Mouse (Mus musculus) frontal cortex, adult (tissue): Measurements from ENCODE around the gene Bcap31.
"Not testable (repeated sequence)": the region's sequence is repeated elsewhere in the genome, so short reads cannot be mapped to it uniquely, and the experiment has no call there.

Experiments
- ATAC-seq: cut with Nextera tagmentation; 2 replicates; pipeline ENCODE4 v1.9.2; 2017; ENCODE audit warnings: mild to moderate bottlenecking, moderate library complexity, mixed read lengths; ENCODE audit not compliant: low TSS enrichment

Bcap31 gene

DNA sequence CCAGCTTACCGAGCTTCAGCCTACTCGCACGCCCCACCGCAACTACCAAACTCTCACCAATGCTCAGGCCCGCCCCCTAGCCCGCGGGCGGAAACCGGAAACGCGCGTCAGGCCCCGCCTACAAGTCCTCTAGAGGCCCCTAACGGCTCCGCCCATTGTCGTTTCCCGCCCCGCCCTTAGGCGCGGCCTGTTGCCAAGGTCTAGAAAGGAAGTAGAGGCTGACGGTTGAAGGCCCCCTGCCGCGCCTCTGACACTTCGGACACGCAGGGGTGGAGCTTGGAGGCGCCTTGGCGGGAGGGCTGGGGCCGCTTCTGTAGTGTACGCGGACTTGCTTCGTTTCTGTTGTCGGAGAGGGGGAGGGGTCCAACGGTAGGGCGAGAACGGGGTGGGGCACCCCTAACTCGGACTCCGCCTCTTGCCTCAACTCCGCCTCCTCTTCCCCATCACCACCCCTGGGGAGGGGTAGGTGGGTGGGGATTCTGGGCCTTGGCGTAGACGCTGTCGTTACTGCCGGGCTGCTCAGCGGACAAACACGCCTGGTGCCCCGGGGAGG is at the start of gene Bcap31, which contains the start of gene Abcd1:
TSS of gene Bcap31 (minus strand) at position 67 of the 553 bp plus-strand sequence.
TSS of gene Abcd1 (plus strand) at position 489 of the 553 bp plus-strand sequence.
- peak; percentile 89 for ATAC-seq

DNA sequence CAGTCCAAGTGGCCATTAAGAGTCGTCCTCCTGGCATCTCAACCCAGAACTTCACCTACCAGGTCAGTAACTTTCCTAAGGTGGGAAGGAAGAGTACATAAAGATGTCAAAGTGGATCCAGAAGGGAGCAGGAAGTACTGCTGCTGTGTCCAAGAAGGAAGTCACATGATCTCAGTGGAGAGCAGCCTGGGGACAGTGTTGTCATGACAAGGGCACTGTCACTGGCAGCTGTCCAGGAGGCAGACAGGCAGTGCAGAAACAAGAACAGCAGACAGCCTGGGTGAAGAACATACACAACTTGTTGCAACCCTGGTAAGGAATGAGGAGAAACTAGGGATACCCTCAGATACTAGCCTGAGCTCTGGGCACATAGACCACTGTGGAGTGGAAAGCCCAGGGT is 49.3 kb upstream of the Bcap31 start:
- no peak for ATAC-seq

DNA sequence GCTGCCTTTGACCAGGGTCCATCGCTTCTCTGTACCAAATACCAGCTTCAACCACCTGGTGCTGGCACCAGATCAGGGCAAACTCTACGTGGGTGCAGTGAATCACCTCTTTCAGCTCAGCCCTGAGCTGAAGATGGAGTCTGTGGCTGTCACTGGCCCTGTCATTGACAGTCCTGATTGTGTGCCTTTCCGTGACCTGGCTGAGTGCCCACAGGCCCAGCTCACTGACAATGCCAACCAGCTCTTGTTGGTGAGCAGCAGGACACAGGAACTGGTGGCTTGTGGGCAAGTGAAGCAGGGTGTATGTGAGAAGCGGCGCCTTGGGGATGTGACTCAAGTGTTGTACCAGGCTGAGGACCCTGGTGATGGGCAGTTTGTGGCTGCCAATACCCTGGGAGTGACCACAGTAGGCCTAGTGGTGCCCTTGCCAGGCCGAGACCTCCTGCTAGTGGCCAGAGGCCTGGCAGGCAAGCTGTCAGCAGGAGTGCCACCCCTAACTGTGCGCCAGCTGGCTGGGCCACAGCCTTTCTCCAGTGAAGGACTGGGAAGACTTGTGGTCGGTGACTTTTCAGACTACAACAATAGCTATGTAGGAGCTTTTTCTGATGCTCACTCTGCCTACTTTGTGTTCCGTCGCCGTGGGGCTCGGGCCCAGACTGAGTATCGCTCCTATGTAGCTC is 42.8 kb upstream of the Bcap31 start:
- peak; percentile 38; the same call in 1 of the 2 replicates for ATAC-seq

DNA sequence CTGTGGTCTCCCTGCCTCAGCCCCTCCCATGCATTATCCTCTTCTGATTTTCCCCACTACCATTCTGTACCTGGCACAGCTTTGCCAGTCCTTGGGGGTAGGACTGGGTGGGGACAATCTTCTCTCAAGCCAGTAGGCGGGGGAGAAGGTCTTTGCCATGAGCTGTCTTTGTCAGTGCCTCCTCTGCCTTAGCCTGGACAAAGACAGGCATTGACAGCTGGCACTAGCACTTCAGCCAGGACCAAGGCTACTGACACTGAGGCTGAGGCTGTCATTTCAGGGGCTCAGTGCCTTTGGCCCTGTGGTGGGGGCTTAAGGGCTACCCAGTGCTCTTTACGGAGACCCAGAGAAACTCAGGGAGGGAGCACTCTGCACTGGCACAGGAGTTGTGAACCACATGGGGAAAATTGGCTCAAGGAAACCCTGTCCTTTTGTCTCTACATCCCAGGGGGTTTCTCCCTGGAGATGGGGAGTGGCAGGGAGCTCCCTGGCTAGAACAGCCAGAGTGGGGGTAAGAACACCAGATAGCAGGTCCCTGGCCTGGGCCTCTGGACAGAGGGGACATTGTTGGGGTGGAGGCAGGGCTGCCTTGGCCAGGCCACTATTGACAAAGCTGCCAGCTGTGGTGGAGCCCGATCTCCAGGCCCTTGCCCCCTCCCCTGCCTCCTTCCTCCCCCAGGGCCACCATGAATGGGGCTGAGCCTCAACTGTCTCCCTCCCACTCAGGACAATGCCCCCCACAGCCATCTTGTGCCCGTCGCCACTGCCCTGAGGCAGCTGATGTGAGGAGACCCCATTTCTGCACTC is 40.6 kb upstream of the Bcap31 start, which contains the start of gene Plxnb3:
TSS of gene Plxnb3 (plus strand) at position 757 of the 807 bp plus-strand sequence.
- ATAC-seq = peak; percentile 59; the same call in 1 of the 2 replicates

DNA sequence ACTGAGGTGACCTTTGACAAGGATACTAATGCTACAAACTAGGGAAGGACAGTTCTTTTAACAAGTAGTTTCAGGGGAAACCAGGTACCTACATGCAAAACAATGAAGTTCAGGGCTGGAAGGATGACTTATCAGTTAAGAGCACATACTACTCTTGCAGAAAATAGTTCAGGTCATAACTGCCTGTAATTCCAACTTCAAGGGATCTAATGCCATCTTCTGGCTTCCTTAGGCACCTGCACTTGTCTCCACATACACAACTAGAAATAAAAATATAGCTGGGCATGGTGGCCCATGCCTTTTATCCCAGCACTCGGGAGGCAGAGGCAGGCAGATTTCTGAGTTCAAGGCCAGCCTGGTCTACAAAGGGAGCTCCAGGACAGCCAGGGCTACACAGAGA is 33.0 kb upstream of the Bcap31 start:
- no peak for ATAC-seq

DNA sequence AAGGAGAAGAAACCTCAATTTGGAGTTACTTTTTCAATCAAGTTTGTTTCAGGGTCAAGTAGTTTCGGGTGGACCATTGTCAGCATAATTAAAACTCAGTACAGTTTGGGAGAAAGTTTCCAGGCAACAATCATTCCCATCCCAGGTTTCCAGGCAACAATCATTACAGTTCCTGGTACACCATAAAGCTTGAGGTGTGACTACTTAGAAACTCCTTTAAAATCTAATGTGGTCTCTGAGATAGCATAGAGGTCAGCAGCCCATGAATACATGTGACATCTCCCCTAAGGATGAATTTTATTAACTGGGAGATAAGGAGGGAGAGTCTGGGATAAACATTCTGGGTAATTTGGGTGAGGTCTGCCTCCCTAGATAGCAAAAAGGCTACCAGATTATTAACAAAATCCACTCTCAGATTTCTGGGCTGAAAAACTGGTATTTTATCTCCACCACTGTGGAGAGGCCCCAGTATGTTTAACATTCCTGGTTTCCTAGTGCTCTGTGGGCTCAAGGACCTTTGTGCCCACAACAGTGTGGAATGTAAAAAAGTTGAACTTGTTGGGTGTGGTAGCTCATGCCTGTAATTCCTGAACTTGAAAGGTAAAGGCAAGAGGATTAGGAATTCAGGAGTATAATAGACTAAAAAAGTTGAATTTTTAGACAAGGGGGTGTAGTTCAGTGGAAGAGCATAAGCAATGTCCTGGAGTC is 29.0 kb upstream of the Bcap31 start:
- no peak for ATAC-seq

DNA sequence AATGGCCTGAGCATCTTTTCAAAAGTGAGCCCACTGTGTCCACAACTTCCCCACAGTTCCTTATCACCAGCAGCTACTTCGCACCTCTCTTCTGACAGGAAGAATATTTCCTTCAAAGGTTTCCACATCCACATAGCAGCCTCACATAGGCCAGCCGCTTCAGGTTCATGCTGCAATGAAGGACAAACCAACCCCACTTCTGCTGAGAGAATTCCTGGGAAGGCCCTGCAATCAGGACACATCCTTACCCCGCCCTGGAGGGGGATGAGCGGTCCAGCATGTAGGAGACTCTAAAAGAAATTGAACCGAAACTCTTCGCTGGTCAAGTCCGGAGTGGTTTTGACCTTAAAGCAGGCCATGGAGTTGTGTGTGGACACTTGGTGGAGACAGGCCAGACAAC is 23.9 kb upstream of the Bcap31 start:
- not testable (repeated sequence) for ATAC-seq

DNA sequence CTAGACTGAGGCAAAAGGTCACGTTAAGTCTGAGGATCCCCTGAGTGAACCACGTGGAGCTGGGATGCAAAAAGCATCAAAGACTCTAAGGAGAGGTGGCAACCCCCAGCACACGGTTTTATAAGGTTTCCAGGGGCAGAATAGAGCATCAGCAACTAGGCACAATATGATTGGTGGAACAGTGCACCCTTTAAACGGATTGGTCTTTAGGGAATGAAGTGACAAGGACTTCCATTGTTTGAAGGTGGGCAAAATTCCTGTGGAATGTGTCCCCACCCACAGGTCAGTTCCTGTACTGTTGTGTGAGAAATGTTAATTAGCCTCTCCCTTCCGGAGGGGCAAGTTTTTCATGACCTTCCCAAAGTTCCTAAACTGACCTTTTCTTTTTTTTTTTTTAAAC is 23.2 kb upstream of the Bcap31 start:
- no peak for ATAC-seq

DNA sequence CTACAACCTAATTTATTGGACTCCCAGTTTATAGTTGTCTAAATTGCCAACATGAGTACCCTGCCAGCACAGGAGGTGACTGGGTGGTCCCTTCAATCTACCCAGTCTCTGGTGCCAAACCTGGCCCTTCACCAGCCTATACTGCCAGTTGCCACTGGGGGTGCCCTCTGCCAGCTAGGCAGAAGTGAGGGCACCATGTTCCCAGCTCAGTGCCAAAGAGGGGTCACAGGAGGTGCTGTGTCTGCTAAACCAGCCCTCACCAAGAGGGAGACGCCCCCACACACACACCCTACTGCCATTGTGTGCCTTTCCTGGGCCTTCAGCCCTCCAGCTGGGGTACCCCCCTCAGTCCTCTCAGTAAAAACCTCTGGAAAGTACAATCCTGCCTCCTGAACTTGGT is 22.2 kb upstream of the Bcap31 start:
- ATAC-seq = no peak

DNA sequence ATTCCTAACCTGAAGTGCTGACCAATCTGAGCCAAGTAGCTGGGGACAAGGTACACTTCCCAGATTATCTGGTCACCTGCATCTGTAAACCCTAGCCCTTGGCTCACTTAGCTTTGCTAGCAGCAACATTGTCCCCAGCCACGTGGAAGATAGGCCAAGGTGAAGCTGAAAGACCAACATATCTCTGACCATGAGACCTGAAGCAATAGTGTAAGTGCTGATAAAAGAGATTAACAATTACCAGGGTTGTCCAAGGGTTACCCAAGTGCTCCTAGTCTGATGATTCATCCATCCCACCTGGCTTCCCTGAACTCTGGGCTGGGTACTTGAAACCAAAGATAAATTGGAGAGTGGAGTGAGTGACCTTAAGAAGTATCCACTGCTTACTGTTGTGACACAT is 14.9 kb upstream of the Bcap31 start:
- ATAC-seq = no peak

DNA sequence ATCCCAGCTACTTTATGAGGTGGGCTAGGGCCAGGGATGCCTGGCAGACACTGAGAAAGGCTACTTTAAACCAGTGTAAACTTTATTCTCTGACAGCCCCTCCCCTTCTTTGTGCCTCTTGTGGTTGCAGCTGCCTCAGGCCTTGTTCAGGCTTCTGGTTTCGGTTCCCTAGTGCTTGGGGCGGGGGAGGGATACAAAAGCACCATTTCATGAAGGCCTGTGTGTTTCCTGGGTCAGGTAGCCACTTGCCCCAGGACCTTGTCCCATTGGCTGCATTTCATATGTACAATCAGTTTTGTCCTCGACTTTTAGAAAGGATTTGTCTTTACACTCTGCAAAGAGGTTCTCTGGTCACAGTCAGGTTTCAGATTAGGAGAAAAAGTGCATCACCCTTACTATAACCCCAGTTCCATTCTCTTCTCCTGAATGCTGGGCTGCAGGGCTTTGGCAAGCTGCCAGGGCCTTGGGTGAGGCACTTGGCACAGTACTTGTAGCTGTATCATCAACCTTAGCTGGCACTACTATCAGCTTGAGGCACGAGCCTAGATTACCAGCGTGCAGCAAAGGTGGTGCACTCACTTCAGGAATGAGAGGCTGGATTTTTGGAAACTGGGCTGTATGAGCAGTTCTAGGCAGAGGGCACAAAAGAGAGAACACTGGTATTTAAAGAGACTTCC is 2.8 kb upstream of the Bcap31 start:
- ATAC-seq = no peak

DNA sequence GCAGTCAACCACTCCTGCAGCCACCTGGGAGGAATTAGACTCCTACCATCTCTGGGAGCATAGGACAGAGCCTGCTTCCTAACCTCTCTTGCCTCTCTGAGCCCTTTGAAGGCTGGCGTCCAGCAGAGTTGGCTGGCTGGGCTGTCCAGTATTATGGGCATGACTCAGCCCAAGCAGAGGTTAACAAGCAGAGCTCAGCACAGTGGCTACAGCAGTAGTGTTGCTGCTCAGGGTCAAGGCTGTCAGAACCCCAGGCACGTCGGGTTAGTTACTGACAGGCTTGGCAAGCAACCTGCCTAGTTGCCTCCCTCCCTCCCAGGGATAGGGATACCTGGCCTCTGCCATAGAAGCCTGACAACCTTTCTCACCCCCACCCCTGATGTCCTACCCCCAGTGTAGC is 2.3 kb upstream of the Bcap31 start:
- ATAC-seq = no peak

DNA sequence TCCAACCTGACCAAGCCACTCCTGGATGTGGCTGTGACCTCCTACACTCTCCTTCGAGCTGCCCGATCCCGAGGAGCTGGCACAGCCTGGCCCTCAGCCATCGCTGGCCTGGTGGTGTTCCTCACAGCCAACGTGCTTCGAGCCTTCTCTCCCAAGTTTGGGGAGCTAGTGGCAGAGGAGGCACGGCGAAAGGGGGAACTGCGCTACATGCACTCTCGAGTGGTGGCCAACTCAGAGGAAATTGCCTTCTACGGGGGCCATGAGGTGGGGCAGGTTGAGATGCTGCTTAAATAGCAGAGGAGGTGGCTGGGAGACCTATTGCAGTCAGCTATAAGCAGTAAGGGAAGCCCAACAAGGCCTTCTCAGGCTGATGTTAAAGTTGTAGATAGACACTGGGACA is 1.7 kb upstream of the Bcap31 start:
- ATAC-seq = no peak

DNA sequence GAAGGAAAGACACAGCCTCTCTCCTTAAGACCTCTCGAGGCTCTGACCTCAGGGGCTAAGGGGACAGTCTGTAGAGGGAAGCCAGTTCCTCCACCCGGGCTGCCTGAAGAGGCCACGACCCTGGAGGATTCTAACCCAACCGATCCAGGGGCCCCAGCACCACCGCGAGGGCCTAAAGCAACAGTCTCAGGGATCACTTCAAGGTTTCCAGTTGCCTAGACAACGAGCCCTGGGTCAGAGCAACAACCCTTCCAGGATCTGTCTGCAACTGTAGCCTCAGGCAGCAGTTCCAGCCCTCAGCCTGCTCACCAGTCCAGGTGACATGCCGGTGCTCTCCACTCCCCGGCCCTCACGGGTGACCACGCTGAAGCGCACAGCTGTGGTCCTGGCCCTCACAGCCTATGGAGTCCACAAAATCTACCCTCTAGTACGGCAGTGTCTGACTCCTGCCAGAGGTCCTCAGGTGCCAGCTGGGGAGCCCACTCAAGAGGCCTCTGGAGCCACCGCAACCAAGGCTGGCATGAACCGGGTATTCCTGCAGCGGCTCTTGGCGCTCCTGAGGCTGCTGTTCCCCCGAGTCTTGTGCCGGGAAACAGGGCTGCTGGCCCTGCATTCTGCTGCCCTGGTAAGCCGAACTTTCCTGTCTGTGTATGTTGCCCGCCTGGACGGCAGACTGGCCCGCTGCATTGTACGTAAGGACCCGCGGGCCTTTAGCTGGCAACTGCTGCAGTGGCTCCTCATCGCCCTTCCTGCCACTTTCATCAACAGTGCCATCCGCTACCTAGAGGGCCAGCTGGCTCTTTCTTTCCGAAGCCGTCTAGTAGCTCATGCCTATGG is 952 bp upstream of the Bcap31 start:
- peak; percentile 8; the same call in 1 of the 2 replicates for ATAC-seq

DNA sequence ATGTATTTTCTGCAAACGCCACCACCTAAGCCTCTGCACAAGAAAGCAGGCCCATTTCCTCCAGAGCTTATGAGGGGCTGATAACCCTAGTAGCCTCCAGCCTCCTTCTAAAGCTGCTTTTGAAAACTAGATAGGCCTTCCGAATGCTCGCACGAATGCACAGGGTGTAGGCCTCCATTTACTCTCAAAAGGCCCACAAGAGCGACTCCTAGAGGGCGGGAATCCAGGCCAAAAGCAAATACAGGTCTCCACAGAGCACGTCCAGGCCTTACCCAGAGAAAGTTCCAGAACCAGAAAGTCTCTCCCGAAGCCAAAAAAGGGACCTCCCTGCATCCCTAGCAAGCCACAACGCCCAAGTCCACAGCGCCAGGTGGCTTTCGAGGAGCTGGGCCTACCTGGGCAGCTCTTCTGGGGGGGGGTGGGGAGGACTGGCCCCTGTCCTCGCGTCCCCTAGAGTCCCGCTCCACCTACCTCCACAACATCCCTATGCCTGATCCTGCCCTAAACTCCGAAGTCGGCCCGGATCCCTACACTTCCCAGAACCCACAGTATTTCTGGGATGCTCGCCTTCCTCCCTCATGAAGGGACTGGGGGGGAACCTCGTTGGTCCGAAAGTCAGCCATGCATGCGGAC is 383 bp downstream of the Bcap31 start:
- ATAC-seq = peak; percentile 29

DNA sequence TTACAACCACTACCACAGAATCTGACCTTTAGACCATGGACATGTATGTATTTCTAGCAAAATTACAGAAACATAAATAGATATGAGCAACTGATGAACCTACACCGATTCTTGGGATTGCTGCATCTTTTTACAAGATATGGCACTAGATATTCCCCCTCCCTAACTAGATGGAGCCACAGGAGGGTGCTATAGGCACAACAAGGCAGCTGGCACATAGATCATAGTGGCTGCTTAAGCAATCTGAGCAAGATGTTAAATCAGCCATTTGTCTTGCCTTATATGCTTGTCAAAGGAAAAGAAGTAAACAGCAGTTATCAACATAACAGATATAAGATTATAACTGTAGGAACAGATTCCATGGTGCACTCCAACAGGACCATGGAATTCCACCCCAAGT is 15.5 kb downstream of the Bcap31 start:
- peak; percentile 62; the same call in 1 of the 2 replicates for ATAC-seq

DNA sequence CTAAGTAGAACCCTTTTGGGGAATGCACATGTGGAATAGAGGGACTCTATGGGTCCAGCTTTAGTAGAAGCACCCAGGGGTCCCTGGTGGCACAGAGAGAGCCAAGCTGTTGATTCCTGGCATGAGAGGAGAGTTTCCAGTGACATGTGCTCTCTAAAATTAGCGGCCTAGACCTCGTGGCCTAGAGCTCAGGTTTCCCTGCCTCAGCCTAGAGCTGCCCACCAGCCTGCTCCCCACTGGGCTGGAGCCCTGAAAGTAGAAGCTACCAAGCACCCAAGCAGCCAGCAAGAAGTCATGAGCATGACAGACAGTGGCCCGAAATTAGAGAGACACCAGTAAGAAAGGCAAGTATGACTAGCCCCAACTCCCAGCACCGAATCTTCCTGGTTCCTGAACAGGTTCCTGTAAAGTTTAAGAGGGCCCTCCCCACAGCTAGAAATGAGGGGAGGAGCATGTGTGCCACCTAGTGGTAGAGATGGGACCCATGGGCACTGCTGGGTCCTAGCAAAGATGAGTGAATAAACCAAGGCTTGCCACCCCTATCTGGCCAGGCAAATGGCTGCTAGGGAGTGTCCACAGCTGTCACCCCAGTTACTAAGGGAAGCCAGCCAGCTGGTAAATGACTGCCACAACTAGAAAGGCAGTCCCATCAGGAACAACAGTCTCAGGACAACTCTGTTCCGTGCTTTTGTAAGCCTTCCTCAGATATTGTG is 24.9 kb downstream of the Bcap31 start:
- peak; percentile 94 for ATAC-seq

DNA sequence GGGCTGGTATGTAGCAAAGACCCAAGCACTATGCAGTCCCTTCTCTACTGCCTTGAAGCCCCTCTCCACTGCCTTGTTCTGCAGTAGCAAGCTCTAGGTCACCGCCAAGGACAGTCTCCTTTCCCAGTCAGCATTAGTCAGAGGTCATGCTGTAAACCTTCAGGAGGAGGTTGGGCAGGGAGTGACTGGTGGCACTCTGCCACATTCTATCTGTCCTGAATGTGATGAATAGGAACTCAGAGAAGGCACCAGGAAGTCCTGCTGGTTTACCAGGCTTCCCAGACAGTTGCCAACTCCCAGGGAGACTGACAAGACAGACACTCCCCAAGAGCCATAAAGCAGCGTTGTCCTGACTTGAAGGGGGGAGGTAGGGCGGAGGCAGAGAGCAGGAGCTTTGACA is 30.3 kb downstream of the Bcap31 start:
- no peak for ATAC-seq

DNA sequence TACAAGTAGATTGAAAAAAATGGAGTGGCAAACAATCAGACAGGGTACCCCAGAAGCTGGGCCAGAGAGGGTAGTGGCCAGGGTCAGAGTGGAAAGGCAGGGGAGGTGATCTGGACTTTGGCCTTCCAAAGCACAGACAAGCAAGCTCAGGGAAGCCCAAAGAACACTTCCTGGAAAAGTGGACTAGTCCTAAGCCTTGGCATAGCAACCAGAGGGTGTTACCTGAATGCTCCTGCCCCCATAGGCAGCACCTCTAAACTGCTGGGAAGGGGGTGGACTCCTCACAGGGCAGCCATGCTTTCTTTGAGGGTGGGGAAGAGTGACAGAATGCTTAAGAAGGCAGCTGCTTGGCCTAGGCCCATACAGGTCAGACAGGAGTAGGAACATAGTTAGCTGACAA is 31.0 kb downstream of the Bcap31 start:
- no peak for ATAC-seq
